Comparison of ENCODE assay signal across 17 mouse cellular contexts in the genomic region with DNA sequence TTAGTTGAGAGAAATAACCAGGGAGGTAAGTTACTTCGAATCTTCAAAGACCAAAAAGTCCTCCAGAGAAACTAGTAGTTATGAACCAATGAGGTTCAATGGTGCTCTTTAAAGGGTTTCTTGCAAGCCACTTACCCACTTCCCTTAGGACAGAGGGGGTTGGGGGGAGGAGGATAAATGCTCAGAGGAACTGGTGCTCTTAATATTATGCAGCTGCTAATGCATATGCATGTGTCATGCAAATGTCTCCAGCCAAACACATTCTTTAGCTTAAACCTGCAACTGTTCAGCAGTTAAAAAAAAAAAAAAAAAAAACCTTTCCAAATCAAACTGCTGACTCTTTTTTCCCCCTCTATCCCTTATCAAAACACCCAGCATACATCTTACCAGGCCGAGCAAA.
"Had no signal": no experiment of that assay in that cellular context is flagged by ENCODE, and none has a peak within 500 bp of the region (broad histone marks: within the 10 kb centered on the region; RNA-seq: fewer than 3 reads in every experiment).

No protein-coding gene starts in this region.

- H3K9me3 ChIP-seq: neural tube, embryonic 13.5 days; neural tube, embryonic 15.5 days had no signal

- H3K36me3 ChIP-seq: midbrain, embryonic 10.5 days; neural tube, embryonic 13.5 days; neural tube, embryonic 15.5 days had no signal

- ATAC-seq: midbrain, embryonic 16.5 days had no signal

- H3K9ac ChIP-seq: lung, embryonic 14.5 days; neural tube, embryonic 13.5 days; neural tube, embryonic 15.5 days had no signal

- DNase-seq: lung, adult 18-20 months; lung, embryonic 14.5 days; lung, postnatal 10 days; lung, postnatal 4 days; retina, postnatal 1 day; right cerebral cortex, adult 18-20 months; right cerebral cortex, postnatal 25 days; right cerebral cortex, postnatal 4 days; spleen, adult 18-20 months; thymus, adult 18-20 months; thymus, postnatal 14 days; thymus, postnatal 36 days had no signal

- H3K27ac ChIP-seq: midbrain, embryonic 10.5 days; neural tube, embryonic 13.5 days; neural tube, embryonic 15.5 days had no signal

- H3K4me3 ChIP-seq: midbrain, embryonic 10.5 days; myocyte; neural tube, embryonic 13.5 days; neural tube, embryonic 15.5 days had no signal

- H3K4me2 ChIP-seq: lung, embryonic 14.5 days; neural tube, embryonic 13.5 days; neural tube, embryonic 15.5 days had no signal
